Mouse (Mus musculus) myocyte (in vitro differentiated cells): ENCODE results near the gene Tnr. TPM values are rescaled to one million over a fixed set of nuclear protein-coding genes. Genes with fewer than 3 reads are reported as not detected.

Experiments used
- H3K27me3 ChIP-seq: one replicate; pipeline ENCODE4 v1.6.1; 2011; ENCODE audit not compliant: control insufficient read depth, insufficient read depth, insufficient read length
- H3K36me3 ChIP-seq: one replicate; pipeline ENCODE4 v1.6.1; 2011; ENCODE audit not compliant: control insufficient read depth, insufficient read depth
- H3K4me2 ChIP-seq: one replicate; pipeline ENCODE4 v1.6.1; 2011; ENCODE audit warnings: low read depth, control low read depth
- H3K4me3 ChIP-seq: one replicate; pipeline ENCODE4 v1.5.1; 2011; ENCODE audit warnings: mild to moderate bottlenecking, control low read depth, moderate library complexity
- H3K79me2 ChIP-seq: one replicate; pipeline ENCODE4 v1.6.1; 2011; ENCODE audit not compliant: control insufficient read depth, insufficient read depth
- H3ac ChIP-seq: one replicate; pipeline ENCODE4 v1.6.1; 2011; ENCODE audit not compliant: control insufficient read depth, insufficient read length
- CEBPB ChIP-seq: IDR thresholded peaks from 2 replicates; pipeline ENCODE4 v1.6.1; 2011; ENCODE audit warnings: mild to moderate bottlenecking, moderate library complexity; ENCODE audit not compliant: poor library complexity, insufficient read depth, severe bottlenecking
- E2F4 ChIP-seq: IDR thresholded peaks from one replicate; pipeline ENCODE4 v1.6.1; 2011; ENCODE audit warnings: mild to moderate bottlenecking, control low read depth, moderate library complexity; ENCODE audit not compliant: insufficient read depth
- MAX ChIP-seq: IDR thresholded peaks from one replicate; pipeline ENCODE4 v1.6.1; 2011; ENCODE audit warnings: low read depth, mild to moderate bottlenecking, control low read depth
- MYOD1 ChIP-seq, 3 experiments: IDR thresholded peaks; one replicate each; pipeline ENCODE4 v1.6.1; 2011; ENCODE audit warnings: control low read depth in 2 of 3, low read depth in 2 of 3, mild to moderate bottlenecking in 2 of 3, moderate library complexity in 1 of 3; ENCODE audit not compliant: insufficient read length in 2 of 3, control insufficient read depth in 1 of 3
- MYOG ChIP-seq, 3 experiments: IDR thresholded peaks; one replicate each; pipeline ENCODE4 v1.6.1; 2011; ENCODE audit warnings: control low read depth in 2 of 3, low read depth in 2 of 3, mild to moderate bottlenecking in 2 of 3; ENCODE audit not compliant: insufficient read length in 2 of 3, control insufficient read depth in 1 of 3, insufficient read depth in 1 of 3
- POLR2A ChIP-seq: IDR thresholded peaks from one replicate; pipeline ENCODE4 v1.6.1; 2011; ENCODE audit warnings: low read depth, mild to moderate bottlenecking, control low read depth, moderate library complexity; ENCODE audit not compliant: insufficient read length
- POLR2AphosphoS2 ChIP-seq: IDR thresholded peaks from one replicate; pipeline ENCODE4 v1.6.1; 2011; ENCODE audit warnings: low read depth, control low read depth; ENCODE audit not compliant: insufficient read length
- REST ChIP-seq: IDR thresholded peaks from one replicate; pipeline ENCODE4 v1.6.1; 2011; ENCODE audit warnings: mild to moderate bottlenecking, control low read depth, moderate library complexity; ENCODE audit not compliant: insufficient read depth, insufficient read length
- SRF ChIP-seq: IDR thresholded peaks from one replicate; pipeline ENCODE4 v1.6.1; 2011; ENCODE audit warnings: low read depth; ENCODE audit not compliant: control insufficient read depth, insufficient read length
- TCF12 ChIP-seq: IDR thresholded peaks from one replicate; pipeline ENCODE4 v1.6.1; 2011; ENCODE audit warnings: mild to moderate bottlenecking, control low read depth; ENCODE audit not compliant: poor library complexity, insufficient read depth, severe bottlenecking
- TCF3 ChIP-seq: IDR thresholded peaks from one replicate; pipeline ENCODE4 v1.6.1; 2011; ENCODE audit warnings: low read depth, control low read depth; ENCODE audit not compliant: insufficient read length
- USF1 ChIP-seq: IDR thresholded peaks from one replicate; pipeline ENCODE4 v1.6.1; 2011; ENCODE audit warnings: low read depth, mild to moderate bottlenecking, control low read depth, moderate library complexity
- polyA plus RNA-seq: library from polyadenylated mRNA; unstranded; fragments of >200 nt; fragmentation: generic; extraction: Trizol; gene quantifications from one replicate; pipeline ENCODE4 v1.2.1, GENCODE M21; 2012; ENCODE audit warnings: missing spikeins

Tnr gene
- polyA plus RNA-seq, 1 experiment = 0.02 TPM

- Histone ChIP-seq H3K79me2 (no peaks in the 10 kb centered on the region), H3K36me3 (no peaks in the 10 kb centered on the region), H3K27me3 (no peaks in the 10 kb centered on the region), H3K4me2 (no peak overlapping the region), H3K4me3 (no peak overlapping the region), H3ac (no peak overlapping the region)
- TF ChIP-seq TCF3 = no peak
- no peak for TF ChIP-seq CEBPB
- no peak for TF ChIP-seq MYOD1 (IDR thresholded peaks at IDR 0.05; ENCODE audit: control insufficient read depth in 1 of 3, insufficient read length in 2 of 3, low read depth in 2 of 3)
- no peak for TF ChIP-seq MAX
- TF ChIP-seq POLR2AphosphoS2 = no peak
- no peak for TF ChIP-seq E2F4
- TF ChIP-seq TCF12 = no peak
- no peak for TF ChIP-seq SRF
- TF ChIP-seq REST = no peak
- TF ChIP-seq MYOG (IDR thresholded peaks at IDR 0.05; ENCODE audit: control insufficient read depth in 1 of 3, insufficient read depth in 1 of 3, insufficient read length in 2 of 3, low read depth in 2 of 3) = no peak
- TF ChIP-seq POLR2A = no peak
- no peak for TF ChIP-seq USF1
These were observed 73.1 kb downstream of the Tnr start for GRCm38 (mm10) chr1:159596640-159597039.

GRCm38 (mm10) chr1:159613561-159613960 is 90.0 kb downstream of the Tnr start:
- no peak overlapping the region for H3ac ChIP-seq
- no peak for TF ChIP-seq TCF12
- no peak for TF ChIP-seq MAX

GRCm38 (mm10) chr1:159614062-159614601 is 90.6 kb downstream of the Tnr start:
- H3K36me3 ChIP-seq = no peaks in the 10 kb centered on the region
- H3K27me3 ChIP-seq = no peaks in the 10 kb centered on the region
- no peak overlapping the region for H3K4me2 ChIP-seq
- no peaks in the 10 kb centered on the region for H3K79me2 ChIP-seq
- H3ac ChIP-seq = no peak overlapping the region
- TF ChIP-seq TCF12 = no peak
- no peak for TF ChIP-seq MYOG (IDR thresholded peaks at IDR 0.05; ENCODE audit: control insufficient read depth in 1 of 3, insufficient read depth in 1 of 3, insufficient read length in 2 of 3, low read depth in 2 of 3)
- no peak for TF ChIP-seq SRF
- no peak for TF ChIP-seq MYOD1 (IDR thresholded peaks at IDR 0.05; ENCODE audit: control insufficient read depth in 1 of 3, insufficient read length in 2 of 3, low read depth in 2 of 3)
- no peak for TF ChIP-seq POLR2AphosphoS2
- TF ChIP-seq CEBPB = no peak
- TF ChIP-seq POLR2A = no peak
- TF ChIP-seq USF1 = no peak
- TF ChIP-seq REST = no peak
- no peak for TF ChIP-seq MAX
- no peak for TF ChIP-seq E2F4
- no peak for TF ChIP-seq TCF3
- H3K4me3 ChIP-seq = no peak overlapping the region

More at GRCm38 (mm10) chr1:159613561-159613960, 90.0 kb downstream of the Tnr start:
- no peak overlapping the region for H3K4me3 ChIP-seq
- H3K27me3 ChIP-seq = no peaks in the 10 kb centered on the region
- H3K36me3 ChIP-seq = no peaks in the 10 kb centered on the region
- H3K79me2 ChIP-seq = no peaks in the 10 kb centered on the region
- H3K4me2 ChIP-seq = no peak overlapping the region

- Histone ChIP-seq H3K36me3 (no peaks in the 10 kb centered on the region), H3K27me3 (no peaks in the 10 kb centered on the region), H3K4me3 (no peak overlapping the region), H3K79me2 (no peaks in the 10 kb centered on the region), H3K4me2 (no peak overlapping the region), H3ac (no peak overlapping the region)
- TF ChIP-seq REST (no peak), USF1 (no peak), TCF3 (no peak), POLR2A (no peak), E2F4 (no peak), CEBPB (no peak), SRF (no peak), MYOD1 (IDR thresholded peaks at IDR 0.05; ENCODE audit: control insufficient read depth in 1 of 3, insufficient read length in 2 of 3, low read depth in 2 of 3) (no peak), MAX (no peak), MYOG (IDR thresholded peaks at IDR 0.05; ENCODE audit: control insufficient read depth in 1 of 3, insufficient read depth in 1 of 3, insufficient read length in 2 of 3, low read depth in 2 of 3) (no peak), POLR2AphosphoS2 (no peak), TCF12 (no peak)
These were observed 91.3 kb downstream of the Tnr start for GRCm38 (mm10) chr1:159614644-159615431.
